In the genomic region with DNA sequence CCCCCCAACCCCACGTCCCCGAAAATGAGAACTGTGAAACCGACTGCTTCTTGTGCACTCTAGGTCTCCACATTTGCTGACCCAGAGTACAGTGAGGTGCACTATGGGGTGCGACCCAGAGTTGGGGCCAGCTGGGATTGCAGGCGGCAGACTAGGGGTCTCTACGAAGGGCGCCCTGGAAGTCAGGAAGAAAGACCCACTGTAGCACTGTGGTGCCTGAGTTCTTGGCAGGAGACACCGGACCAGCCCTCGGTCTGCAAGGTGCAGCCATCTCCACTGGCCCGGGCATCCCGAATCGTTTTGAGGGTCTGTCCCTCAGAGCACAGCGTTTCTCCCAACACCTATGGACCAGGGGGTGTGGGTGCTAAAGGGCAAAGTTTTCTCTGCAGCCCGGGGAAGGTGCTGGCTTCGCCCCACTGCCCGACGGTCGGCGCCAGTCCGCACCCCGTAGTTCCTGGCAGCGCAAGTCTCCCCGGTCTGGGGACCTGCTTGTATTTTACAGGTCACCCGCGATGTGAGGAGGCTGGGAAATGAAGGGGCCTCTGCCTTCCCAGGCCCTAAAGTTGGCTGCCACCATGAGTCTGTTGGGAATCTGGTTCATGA, we compare ENCODE assay signal across 10 mouse cellular contexts. TPM values are rescaled to one million over a fixed set of nuclear protein-coding genes. Genes with fewer than 3 reads are reported as not detected.
DNase-seq lines count a peak whose midpoint lies in the region; ATAC-seq and TF ChIP-seq lines count a peak whose summit lies in the region.
"Had no signal": no experiment of that assay in that cellular context is flagged by ENCODE, and none has a peak within 500 bp of the region (broad histone marks: within the 10 kb centered on the region; RNA-seq: fewer than 3 reads in every experiment).

No protein-coding gene starts in this region.

- peaks cover 0 to 2% of the 10 kb centered on the region in 2 experiments; a peak in 1 of 4 replicates for H3K4me1 ChIP-seq in ES-E14 (ENCODE audit: control insufficient read depth in 2 of 2, insufficient read depth in 2 of 2, low read length in 2 of 2, poor library complexity in 1 of 2)
- H3K4me1 ChIP-seq in hindbrain, embryonic 13.5 days (replicated peaks) = peaks cover 30% of the 10 kb centered on the region

- 3% methylated on average over 25 of the region's 25 CpGs for WGBS in hindbrain, embryonic 13.5 days

- no peak for TF ChIP-seq CTCF in gastrocnemius, adult 2 months (IDR thresholded peaks at IDR 0.05)

- no peaks in the 10 kb centered on the region for H3K36me3 ChIP-seq in ES-E14 (ENCODE audit: control insufficient read depth, insufficient read depth, low read length, poor library complexity, severe bottlenecking)
- no peaks in the 10 kb centered on the region for H3K36me3 ChIP-seq in hindbrain, embryonic 13.5 days

- intact Hi-C loops in gastrocnemius, adult 2 months (cut with DNase I) = loop anchor here (1.0 to 5.0 kb wide), 7 partner anchors 154 to 879 kb away; no protein-coding TSS in a partner anchor

- peak overlapping the region; percentile 69 for H3K4me3 ChIP-seq in gastrocnemius, adult 2 months
- H3K4me3 ChIP-seq in ES-E14 (ENCODE audit: insufficient read depth in 1 of 2, low read depth in 1 of 2, low read length in 2 of 2, poor library complexity in 1 of 2, severe bottlenecking in 1 of 2) = peak overlapping the region; percentile 34 to 53; a peak in 3 of 4 replicates
- peak overlapping the region; percentile 33 for H3K4me3 ChIP-seq in hindbrain, embryonic 13.5 days

- no peak overlapping the region for H3K27ac ChIP-seq in gastrocnemius, adult 2 months
- H3K27ac ChIP-seq in ES-E14 (ENCODE audit: insufficient read depth, low read depth, low read length, poor library complexity, severe bottlenecking) = no peak overlapping the region
- no peak overlapping the region for H3K27ac ChIP-seq in hindbrain, embryonic 13.5 days

- in situ Hi-C loops in ES-E14 (cut with MboI; ENCODE audit: low sequenced_read_pairs in 2 of 2, unreplicated experiment in 2 of 2) = loop anchor here in 1 of 2 experiments (25.0 kb wide), 1 partner anchor 410 kb away; no protein-coding TSS in a partner anchor

- peaks cover 95% of the 10 kb centered on the region for H3K27me3 ChIP-seq in hindbrain, embryonic 13.5 days

- ATAC-seq in hindbrain, embryonic 13.5 days (ENCODE audit: low FRiP score) = peak; percentile 21
- 0 out of 2 replicates have a peak, but pooled peaks have one; percentile 6 for ATAC-seq in megakaryocyte progenitor cell, adult 5-6 weeks (replicated peaks; ENCODE audit: poor library complexity)

- no peak for DNase-seq in gastrocnemius, adult 2 months
- no peak for DNase-seq in gastrocnemius, adult 18-20 months (ENCODE audit: low spot score)
- DNase-seq in ES-E14 (ENCODE audit: low read depth, low spot score) = no peak
- no peak for DNase-seq in frontal cortex, postnatal 36 days (ENCODE audit: low spot score in 2 of 2)
- no peak for DNase-seq in layer of hippocampus, adult 9-11 months
- no peak for DNase-seq in layer of hippocampus, postnatal 36 days

- peak overlapping the region; percentile 57 for H3K4me2 ChIP-seq in hindbrain, embryonic 13.5 days

- H3K9ac ChIP-seq in ES-E14 (ENCODE audit: insufficient read depth, low read depth, low read length, poor library complexity, severe bottlenecking) = no peak overlapping the region
- H3K9ac ChIP-seq in hindbrain, embryonic 13.5 days = no peak overlapping the region

- no peaks in the 10 kb centered on the region for H3K9me3 ChIP-seq in ES-E14 (ENCODE audit: control insufficient read depth, insufficient read depth, low read depth, low read length)
- no peaks in the 10 kb centered on the region for H3K9me3 ChIP-seq in hindbrain, embryonic 13.5 days

TF ChIP-seq in ES-E14, 5 proteins besides CTCF, POLR2A, EP300 and RAD21:
- no peak for TF ChIP-seq ZNF384 (IDR thresholded peaks at IDR 0.05; ENCODE audit: low read depth, low read length)
- no peak for TF ChIP-seq CHD2 (IDR thresholded peaks at IDR 0.05; ENCODE audit: low read depth, low read length)
- TF ChIP-seq MAFK (IDR thresholded peaks at IDR 0.05; ENCODE audit: insufficient read depth, low read depth, low read length) = no peak
- TF ChIP-seq ZC3H11A (IDR thresholded peaks at IDR 0.05; ENCODE audit: borderline replicate concordance, low read depth, low read length) = no peak
- TF ChIP-seq HCFC1 (IDR thresholded peaks at IDR 0.05; ENCODE audit: borderline replicate concordance, insufficient read depth, low read length) = no peak

RNA-seq across cellular contexts. Expression of a gene that starts 4.6 kb away (rescaled TPM):
- under 1 TPM; 0.73 to 0.74 TPM for total RNA-seq in gastrocnemius, adult 2 months (2021)
- total RNA-seq in gastrocnemius, adult 18-20 months (2021) = under 1 TPM; 0.75 to 0.88 TPM
- 0.42 and 1.2 TPM in 2 replicates for total RNA-seq in ES-E14 (2012; rRNA removed)
- polyA plus RNA-seq in hindbrain, embryonic 13.5 days (2015; fragmentation: Nextera tagmentation; extraction: Ambion mirVana) = 1.3 and 1.7 TPM in 2 replicates
- 0.02 TPM in 1 of 2 replicates, not detected in the other for total RNA-seq in megakaryocyte progenitor cell, adult 5-6 weeks (2015)
- total RNA-seq in megakaryocyte progenitor cell, adult 5-6 weeks (2017) = not detected in 2 replicates
- total RNA-seq in layer of hippocampus, postnatal 36 days (2021) = 1 to 10 TPM; 3.3 to 4.6 TPM
- total RNA-seq: common myeloid progenitor, adult 5-6 weeks; neutrophil, adult 5-6 weeks had no signal
